Comparison of ENCODE assay signal across 17 mouse cellular contexts in the genomic region with DNA sequence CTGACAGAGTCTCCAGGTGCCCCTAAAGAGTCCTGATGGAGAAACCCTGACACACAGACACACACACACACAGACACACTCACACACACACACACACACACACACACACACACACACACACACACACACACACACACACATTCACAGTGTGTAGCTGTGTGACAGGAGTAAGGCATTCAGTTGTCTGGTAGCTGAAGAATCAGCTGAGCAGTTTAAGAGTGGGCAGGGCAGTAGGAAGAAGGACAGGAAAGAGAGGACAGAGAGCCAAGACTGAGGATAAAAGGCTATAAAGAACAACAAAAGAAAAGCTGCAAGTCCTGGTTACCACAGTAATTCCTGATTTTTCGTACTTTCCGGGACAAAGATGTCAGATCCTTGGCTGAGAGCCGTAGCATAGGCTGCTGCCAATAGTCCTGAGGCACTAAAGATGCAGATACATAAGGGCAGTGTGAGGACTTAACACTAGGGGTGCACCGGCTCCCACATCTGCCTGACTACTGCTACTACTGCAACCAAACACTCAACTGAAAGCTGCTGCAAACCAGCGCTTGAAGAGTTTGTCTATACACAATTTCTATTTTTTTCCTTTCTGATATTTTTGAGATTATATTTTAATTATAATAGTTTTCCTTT.
DNase-seq lines count a peak whose midpoint lies in the region; ATAC-seq and TF ChIP-seq lines count a peak whose summit lies in the region.
"Had no signal": no experiment of that assay in that cellular context is flagged by ENCODE, and none has a peak within 500 bp of the region (broad histone marks: within the 10 kb centered on the region; RNA-seq: fewer than 3 reads in every experiment).

No protein-coding gene starts in this region.

- H3K36me3 ChIP-seq in forebrain, postnatal 0 days (ENCODE audit: insufficient read depth) = no peaks in the 10 kb centered on the region
- H3K36me3 ChIP-seq in forebrain, embryonic 16.5 days (ENCODE audit: control insufficient read depth, insufficient read depth) = no peaks in the 10 kb centered on the region
- H3K36me3 ChIP-seq in kidney, embryonic 16.5 days (ENCODE audit: insufficient read depth, low read length) = no peaks in the 10 kb centered on the region
- no peaks in the 10 kb centered on the region for H3K36me3 ChIP-seq in neural tube, embryonic 13.5 days
- H3K36me3 ChIP-seq in neural tube, embryonic 15.5 days = no peaks in the 10 kb centered on the region
- H3K36me3 ChIP-seq: G1E; heart, embryonic 13.5 days; hindbrain, embryonic 15.5 days; limb, embryonic 15.5 days had no signal

- H3K4me2 ChIP-seq in forebrain, postnatal 0 days (ENCODE audit: low read depth) = no peak overlapping the region
- H3K4me2 ChIP-seq in forebrain, embryonic 16.5 days (ENCODE audit: low read length) = no peak overlapping the region
- no peak overlapping the region for H3K4me2 ChIP-seq in kidney, embryonic 16.5 days (replicated peaks; ENCODE audit: low read depth, low read length)
- H3K4me2 ChIP-seq in neural tube, embryonic 13.5 days = no peak overlapping the region
- no peak overlapping the region for H3K4me2 ChIP-seq in neural tube, embryonic 15.5 days
- H3K4me2 ChIP-seq: heart, embryonic 13.5 days; hindbrain, embryonic 15.5 days; limb, embryonic 15.5 days had no signal

- no peak overlapping the region for H3K4me3 ChIP-seq in forebrain, postnatal 0 days (ENCODE audit: low read depth, low read length)
- no peak overlapping the region for H3K4me3 ChIP-seq in forebrain, embryonic 16.5 days (replicated peaks; ENCODE audit: low read length)
- H3K4me3 ChIP-seq in kidney, embryonic 16.5 days (ENCODE audit: low read length) = no peak overlapping the region
- no peak overlapping the region for H3K4me3 ChIP-seq in neural tube, embryonic 13.5 days
- no peak overlapping the region for H3K4me3 ChIP-seq in neural tube, embryonic 15.5 days (replicated peaks)
- H3K4me3 ChIP-seq: erythroblast, embryonic 14.5 days; heart, embryonic 13.5 days; hindbrain, embryonic 15.5 days; left cerebral cortex, adult 2 months; limb, embryonic 15.5 days had no signal

- no peak overlapping the region for H3K27ac ChIP-seq in forebrain, postnatal 0 days (ENCODE audit: low read depth, low read length)
- H3K27ac ChIP-seq in forebrain, embryonic 16.5 days (ENCODE audit: low read length) = no peak overlapping the region
- no peak overlapping the region for H3K27ac ChIP-seq in kidney, embryonic 16.5 days (ENCODE audit: low read length)
- no peak overlapping the region for H3K27ac ChIP-seq in neural tube, embryonic 13.5 days (replicated peaks)
- no peak overlapping the region for H3K27ac ChIP-seq in neural tube, embryonic 15.5 days (replicated peaks)
- H3K27ac ChIP-seq: heart, embryonic 13.5 days; hindbrain, embryonic 15.5 days; left cerebral cortex, adult 2 months; limb, embryonic 15.5 days had no signal

- H3K27me3 ChIP-seq in forebrain, postnatal 0 days (ENCODE audit: insufficient read depth, low read length) = no peaks in the 10 kb centered on the region
- no peaks in the 10 kb centered on the region for H3K27me3 ChIP-seq in forebrain, embryonic 16.5 days (replicated peaks; ENCODE audit: control insufficient read depth, insufficient read depth, low read length)
- H3K27me3 ChIP-seq in kidney, embryonic 16.5 days (ENCODE audit: insufficient read depth, low read length) = no peaks in the 10 kb centered on the region
- H3K27me3 ChIP-seq in neural tube, embryonic 13.5 days = no peaks in the 10 kb centered on the region
- H3K27me3 ChIP-seq in neural tube, embryonic 15.5 days (replicated peaks) = no peaks in the 10 kb centered on the region
- H3K27me3 ChIP-seq: heart, embryonic 13.5 days; hindbrain, embryonic 15.5 days; limb, embryonic 15.5 days had no signal

- peak; percentile 63 for ATAC-seq in forebrain, postnatal 0 days
- ATAC-seq in forebrain, embryonic 16.5 days = no peak
- no peak for ATAC-seq in kidney, embryonic 16.5 days (ENCODE audit: low FRiP score, low TSS enrichment)
- 0 out of 2 replicates have a peak, but pooled peaks have one; percentile 65 for ATAC-seq in neural tube, embryonic 13.5 days (ENCODE audit: low read depth)
- ATAC-seq in neural tube, embryonic 15.5 days (ENCODE audit: low FRiP score) = no peak

- no peak for DNase-seq in forebrain, postnatal 0 days
- DNase-seq in kidney, postnatal 4 days = peak; percentile 5 to 6
- DNase-seq in cerebellum, adult 18-20 months = no peak
- no peak for DNase-seq in gastrocnemius, adult 18-20 months (ENCODE audit: low spot score)
- DNase-seq: right cerebral cortex, adult 18-20 months; spleen, adult 18-20 months; thymus, postnatal 4 days had no signal

- H3K9ac ChIP-seq in forebrain, postnatal 0 days = no peak overlapping the region
- H3K9ac ChIP-seq in forebrain, embryonic 16.5 days (replicated peaks; ENCODE audit: low read depth, low read length) = no peak overlapping the region
- no peak overlapping the region for H3K9ac ChIP-seq in kidney, embryonic 16.5 days (replicated peaks; ENCODE audit: low read length)
- no peak overlapping the region for H3K9ac ChIP-seq in neural tube, embryonic 13.5 days
- no peak overlapping the region for H3K9ac ChIP-seq in neural tube, embryonic 15.5 days (replicated peaks)
- H3K9ac ChIP-seq: heart, embryonic 13.5 days; hindbrain, embryonic 15.5 days; limb, embryonic 15.5 days had no signal

- peak; percentile 17; the same call in 1 of the 2 replicates for TF ChIP-seq CTCF in forebrain, postnatal 0 days (IDR thresholded peaks at IDR 0.05; ENCODE audit: low read depth)

- 62% methylated on average over 5 of the region's 5 CpGs for WGBS in forebrain, postnatal 0 days
- 48% methylated on average over 5 of the region's 5 CpGs for WGBS in forebrain, embryonic 16.5 days
- WGBS in kidney, embryonic 16.5 days = 69% methylated on average over 5 of the region's 5 CpGs
- 54% methylated on average over 5 of the region's 5 CpGs for WGBS in neural tube, embryonic 13.5 days
- WGBS in neural tube, embryonic 15.5 days = 57% methylated on average over 5 of the region's 5 CpGs

- no peaks in the 10 kb centered on the region for H3K9me3 ChIP-seq in forebrain, postnatal 0 days (ENCODE audit: low read length)
- H3K9me3 ChIP-seq in forebrain, embryonic 16.5 days (ENCODE audit: control insufficient read depth, low read length) = no peaks in the 10 kb centered on the region
- H3K9me3 ChIP-seq in kidney, embryonic 16.5 days (ENCODE audit: low read length) = no peaks in the 10 kb centered on the region
- no peaks in the 10 kb centered on the region for H3K9me3 ChIP-seq in neural tube, embryonic 13.5 days
- H3K9me3 ChIP-seq in neural tube, embryonic 15.5 days (replicated peaks) = no peaks in the 10 kb centered on the region
- H3K9me3 ChIP-seq: G1E; heart, embryonic 13.5 days; hindbrain, embryonic 15.5 days; limb, embryonic 15.5 days had no signal

- H3K4me1 ChIP-seq in forebrain, postnatal 0 days (ENCODE audit: insufficient read depth) = no peaks in the 10 kb centered on the region
- H3K4me1 ChIP-seq in forebrain, embryonic 16.5 days (replicated peaks; ENCODE audit: control insufficient read depth, insufficient read depth, low read length) = no peaks in the 10 kb centered on the region
- H3K4me1 ChIP-seq in kidney, embryonic 16.5 days (ENCODE audit: insufficient read depth, low read length) = no peaks in the 10 kb centered on the region
- no peaks in the 10 kb centered on the region for H3K4me1 ChIP-seq in neural tube, embryonic 13.5 days (replicated peaks)
- H3K4me1 ChIP-seq in neural tube, embryonic 15.5 days = no peaks in the 10 kb centered on the region
- H3K4me1 ChIP-seq: heart, embryonic 13.5 days; hindbrain, embryonic 15.5 days; limb, embryonic 15.5 days had no signal

Comparison
In these comparisons a context has a peak if more than half of its experiments do, and no peak if none do; other contexts are left out.
1. ATAC-seq: peak in forebrain, postnatal 0 days (single experiment) and neural tube, embryonic 13.5 days (single experiment); none in forebrain, embryonic 16.5 days (single experiment), kidney, embryonic 16.5 days (single experiment) and neural tube, embryonic 15.5 days (single experiment).
2. DNase-seq: peak in kidney, postnatal 4 days (2 of 2); none in forebrain, postnatal 0 days (single experiment), cerebellum, adult 18-20 months (0 of 2) and gastrocnemius, adult 18-20 months (single experiment).